Mouse (Mus musculus): ENCODE measurements around the gene Gsta3. TPM values are rescaled to one million over a fixed set of nuclear protein-coding genes. Genes with fewer than 3 reads are reported as not detected.
"Not testable (repeated sequence)": the region's sequence is repeated elsewhere in the genome, so short reads cannot be mapped to it uniquely, and the experiment has no call there.

Gsta3 gene
- polyA plus RNA-seq (2016; fragmentation: Nextera tagmentation; extraction: Ambion mirVana): 0.51 TPM in 1 of 2 replicates, not detected in the other

GRCm38 (mm10) chr1:21239911-21240898 is at the start of gene Gsta3:
Gene Gsta3, plus strand, starts transcription at chr1:21240589.
- no peak for DNase-seq (ENCODE audit: low spot score)
- Histone ChIP-seq H3K9me3 (no peaks in the 10 kb centered on the region), H3K36me3 (no peaks in the 10 kb centered on the region), H3K4me3 (no peak within 1 kb of the TSS), H3K4me1 (no peaks in the 10 kb centered on the region), H3K27ac (no peak within 1 kb of the TSS), H3K27me3 (ENCODE audit: insufficient read depth, poor library complexity, severe bottlenecking) (no peaks in the 10 kb centered on the region)
- WGBS: 70% methylated on average over 8 of the region's 8 CpGs

- no peaks in the 10 kb centered on the region for H3K4me1 ChIP-seq
- no peaks in the 10 kb centered on the region for H3K27me3 ChIP-seq (ENCODE audit: insufficient read depth, poor library complexity, severe bottlenecking)
- WGBS: 71% methylated on average over 1 of the region's 1 CpGs
- H3K9me3 ChIP-seq: no peaks in the 10 kb centered on the region
- H3K4me3 ChIP-seq: no peak overlapping the region
- no peaks in the 10 kb centered on the region for H3K36me3 ChIP-seq
- H3K27ac ChIP-seq: no peak overlapping the region
- DNase-seq (ENCODE audit: low spot score): no peak
Observed at GRCm38 (mm10) chr1:21206241-21206640, 34.1 kb upstream of the Gsta3 start.

DNA sequence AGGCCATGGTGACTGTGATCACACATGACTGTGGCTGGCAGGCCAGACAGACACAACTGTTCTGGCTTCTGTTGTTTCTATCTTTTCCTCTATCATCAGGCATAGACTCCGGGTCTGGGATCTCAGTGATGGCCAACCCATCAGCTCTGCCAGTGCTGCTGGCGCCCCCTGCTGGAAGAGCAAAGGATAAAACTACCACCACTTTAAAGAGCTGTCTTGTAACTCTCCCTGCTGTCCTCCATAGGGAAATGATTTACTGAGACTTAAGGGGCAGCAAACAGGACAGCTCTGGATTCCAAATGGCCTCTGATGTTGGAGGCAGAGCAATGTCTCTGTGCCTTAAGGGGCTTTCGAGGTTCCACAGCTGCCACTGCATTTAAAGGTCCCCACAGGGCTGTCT is 26.9 kb upstream of the Gsta3 start:
- not testable (repeated sequence) for H3K4me1 ChIP-seq; H3K4me3 ChIP-seq; H3K27me3 ChIP-seq (ENCODE audit: insufficient read depth, poor library complexity, severe bottlenecking); H3K9me3 ChIP-seq; H3K36me3 ChIP-seq; H3K27ac ChIP-seq
- DNase-seq (ENCODE audit: low spot score): peak; percentile 35
- WGBS: 11% methylated on average over 3 of the region's 3 CpGs

DNA sequence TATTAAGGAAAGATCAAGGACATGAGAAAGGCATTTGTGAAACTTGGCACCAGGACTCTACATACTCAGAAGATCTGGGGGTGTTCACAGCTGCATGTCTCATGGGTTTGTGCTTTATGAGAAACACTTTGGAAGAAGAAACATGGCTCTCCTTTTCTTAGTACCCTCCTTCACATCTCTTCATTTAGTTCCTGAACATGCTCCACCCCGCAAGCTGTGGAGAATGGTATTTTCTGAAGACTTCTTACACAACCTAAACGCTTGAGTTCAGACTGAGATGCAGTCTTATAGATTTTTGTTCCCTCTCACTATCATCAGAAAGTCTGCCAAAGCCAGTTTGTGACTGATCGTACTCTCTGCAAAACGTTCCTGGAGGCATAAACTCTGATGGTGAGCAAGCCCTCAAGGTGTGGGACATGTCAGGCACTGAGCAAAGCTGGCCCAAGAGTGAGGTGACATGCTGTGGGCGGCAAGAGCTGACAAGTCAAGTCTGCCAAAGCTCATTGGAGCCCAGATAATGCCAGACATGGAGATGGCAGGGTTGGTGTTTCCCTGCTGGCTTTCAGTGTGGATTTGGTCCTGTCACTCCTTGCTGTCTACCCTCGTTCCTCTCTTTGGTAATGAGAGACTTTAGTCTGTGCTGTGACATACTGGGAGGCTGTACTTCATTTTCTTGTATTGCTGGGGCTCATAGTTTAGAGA is 26.2 kb upstream of the Gsta3 start:
- 71% methylated on average over 6 of the region's 6 CpGs for WGBS
- H3K27ac ChIP-seq; H3K4me3 ChIP-seq; H3K36me3 ChIP-seq; H3K27me3 ChIP-seq (ENCODE audit: insufficient read depth, poor library complexity, severe bottlenecking); H3K9me3 ChIP-seq; H3K4me1 ChIP-seq: not testable (repeated sequence)
- DNase-seq (ENCODE audit: low spot score): peak; percentile 7

GRCm38 (mm10) chr1:21218489-21218919 is 21.9 kb upstream of the Gsta3 start, which contains the start of gene Tmem14a:
Gene Tmem14a, plus strand, starts transcription at chr1:21218575.
- WGBS: under 1% methylated on average over 17 of the region's 17 CpGs
- H3K27me3 ChIP-seq (ENCODE audit: insufficient read depth, poor library complexity, severe bottlenecking): no peaks in the 10 kb centered on the region
- no peaks in the 10 kb centered on the region for H3K9me3 ChIP-seq
- peak within 1 kb of the TSS; percentile 94 for H3K27ac ChIP-seq
- peak within 1 kb of the TSS; percentile 76 for H3K4me3 ChIP-seq
- H3K4me1 ChIP-seq: peaks cover 9% of the 10 kb centered on the region
- peak; percentile 92 for DNase-seq (ENCODE audit: low spot score)
- no peaks in the 10 kb centered on the region for H3K36me3 ChIP-seq

DNA sequence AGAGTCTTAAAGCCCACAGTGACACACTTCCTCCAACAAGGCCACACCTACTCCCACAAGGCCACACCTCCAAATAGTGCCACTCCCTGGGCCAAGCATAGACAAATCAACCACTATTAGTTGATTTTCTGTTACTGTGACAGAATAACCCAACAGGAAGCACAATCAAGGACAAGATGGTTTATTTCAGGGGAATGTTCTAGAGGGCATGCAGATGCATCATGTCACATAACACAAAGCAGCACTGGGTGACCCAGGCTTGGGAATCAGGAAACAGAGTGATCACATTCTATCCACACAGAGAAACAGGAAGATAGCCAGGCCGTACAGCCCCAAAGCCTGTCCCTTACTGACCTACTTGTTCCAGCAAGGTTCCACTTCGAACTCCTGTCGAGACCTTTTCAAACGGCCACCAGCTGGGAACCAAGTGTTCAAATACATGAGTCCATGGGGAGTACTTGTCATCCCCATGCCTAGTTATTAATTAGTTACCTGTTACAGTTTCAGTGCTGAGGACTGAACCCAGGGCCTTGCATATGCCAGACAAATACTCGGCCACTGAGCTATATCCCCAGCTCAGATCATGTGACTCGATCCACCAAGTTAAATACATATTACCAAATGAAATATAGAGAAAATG is 12.5 kb upstream of the Gsta3 start:
- no peaks in the 10 kb centered on the region for H3K27me3 ChIP-seq (ENCODE audit: insufficient read depth, poor library complexity, severe bottlenecking)
- no peaks in the 10 kb centered on the region for H3K9me3 ChIP-seq
- no peaks in the 10 kb centered on the region for H3K4me1 ChIP-seq
- 82% methylated on average over 6 of the region's 6 CpGs for WGBS
- H3K4me3 ChIP-seq: no peak overlapping the region
- DNase-seq (ENCODE audit: low spot score): no peak
- H3K27ac ChIP-seq: no peak overlapping the region
- peaks cover 7% of the 10 kb centered on the region; the same call in 1 of the 2 replicates for H3K36me3 ChIP-seq

GRCm38 (mm10) chr1:21228740-21229722 is 11.4 kb upstream of the Gsta3 start:
- DNase-seq (ENCODE audit: low spot score); H3K9me3 ChIP-seq; H3K4me3 ChIP-seq; H3K36me3 ChIP-seq; H3K4me1 ChIP-seq; H3K27ac ChIP-seq; H3K27me3 ChIP-seq (ENCODE audit: insufficient read depth, poor library complexity, severe bottlenecking): not testable (repeated sequence)
- WGBS: 80% methylated on average over 15 of the region's 15 CpGs

- Histone ChIP-seq H3K27me3 (ENCODE audit: insufficient read depth, poor library complexity, severe bottlenecking) (no peaks in the 10 kb centered on the region), H3K36me3 (peaks cover 7% of the 10 kb centered on the region; the same call in 1 of the 2 replicates), H3K4me1 (no peaks in the 10 kb centered on the region), H3K27ac (no peak overlapping the region), H3K9me3 (no peaks in the 10 kb centered on the region), H3K4me3 (no peak overlapping the region)
- no peak for DNase-seq (ENCODE audit: low spot score)
- 77% methylated on average over 2 of the region's 2 CpGs for WGBS
Observed at GRCm38 (mm10) chr1:21230376-21230775, 10.0 kb upstream of the Gsta3 start.

DNA sequence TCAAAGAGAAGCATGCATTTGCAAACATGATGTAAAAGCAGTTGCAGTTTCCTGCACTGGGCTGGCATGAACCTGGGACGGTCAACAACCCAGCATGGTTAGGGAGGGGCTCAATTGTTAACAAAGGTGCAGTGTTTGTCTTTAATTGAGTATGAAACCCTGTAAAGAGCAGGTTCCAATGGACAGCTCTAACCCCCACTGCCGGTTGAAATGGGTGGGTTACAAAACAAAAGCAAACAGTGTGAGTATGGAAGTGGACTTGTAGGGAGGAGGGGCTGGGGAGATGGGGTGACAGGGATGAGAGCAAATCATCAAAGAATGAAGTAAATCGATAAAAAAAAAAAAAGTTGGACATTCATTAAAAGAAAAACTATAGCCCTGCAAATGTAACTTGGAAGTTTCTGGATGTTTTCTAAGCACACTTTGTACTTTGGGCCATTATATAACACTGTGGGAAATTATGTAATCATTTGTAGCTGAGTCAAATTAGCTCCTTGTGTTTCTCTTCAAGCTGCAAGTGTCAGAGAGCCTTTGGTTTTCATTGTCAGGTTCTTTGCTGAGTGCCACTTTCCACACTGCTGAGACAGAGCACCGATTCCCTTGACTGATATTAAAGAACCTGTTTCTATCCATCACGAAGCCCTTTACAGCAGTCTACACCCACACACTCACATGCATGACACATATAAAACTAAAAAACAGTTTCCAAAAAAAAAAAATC is 8.5 kb upstream of the Gsta3 start:
- H3K36me3 ChIP-seq: peaks cover 3% of the 10 kb centered on the region; the same call in 1 of the 2 replicates
- H3K27ac ChIP-seq: no peak overlapping the region
- WGBS: 80% methylated on average over 5 of the region's 5 CpGs
- H3K9me3 ChIP-seq: no peaks in the 10 kb centered on the region
- no peaks in the 10 kb centered on the region for H3K27me3 ChIP-seq (ENCODE audit: insufficient read depth, poor library complexity, severe bottlenecking)
- no peak for DNase-seq (ENCODE audit: low spot score)
- no peaks in the 10 kb centered on the region for H3K4me1 ChIP-seq
- no peak overlapping the region for H3K4me3 ChIP-seq

DNA sequence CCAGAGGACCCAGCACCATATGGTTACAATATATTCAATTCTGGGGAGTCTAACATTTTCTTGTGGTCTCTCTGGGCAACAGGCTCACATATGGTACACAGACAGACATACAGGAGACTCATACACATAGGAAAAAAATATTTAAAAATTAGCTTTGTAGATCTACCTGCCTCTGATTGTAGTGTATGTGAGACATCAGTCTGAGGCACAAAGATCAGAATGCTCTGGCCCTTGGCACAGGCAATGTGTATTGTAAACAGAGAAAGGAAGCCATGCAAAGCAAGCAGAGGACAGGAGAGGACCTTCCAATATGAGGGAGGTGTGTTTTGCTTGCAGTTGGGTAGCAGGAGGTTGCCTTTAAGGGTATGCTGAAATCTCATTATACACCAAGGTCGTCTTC is 7.9 kb upstream of the Gsta3 start:
- no peaks in the 10 kb centered on the region for H3K4me1 ChIP-seq
- H3K9me3 ChIP-seq: no peaks in the 10 kb centered on the region
- 84% methylated on average over 1 of the region's 1 CpGs for WGBS
- DNase-seq (ENCODE audit: low spot score): no peak
- H3K36me3 ChIP-seq: 0 out of 2 replicates have a peak, but pooled peaks cover 2% of the 10 kb centered on the region
- H3K27ac ChIP-seq: no peak overlapping the region
- no peak overlapping the region for H3K4me3 ChIP-seq
- no peaks in the 10 kb centered on the region for H3K27me3 ChIP-seq (ENCODE audit: insufficient read depth, poor library complexity, severe bottlenecking)

GRCm38 (mm10) chr1:21235359-21235758 is 5.0 kb upstream of the Gsta3 start:
- no peaks in the 10 kb centered on the region for H3K36me3 ChIP-seq
- no peaks in the 10 kb centered on the region for H3K9me3 ChIP-seq
- no peaks in the 10 kb centered on the region for H3K4me1 ChIP-seq
- no peak overlapping the region for H3K4me3 ChIP-seq
- DNase-seq (ENCODE audit: low spot score): no peak
- H3K27me3 ChIP-seq (ENCODE audit: insufficient read depth, poor library complexity, severe bottlenecking): no peaks in the 10 kb centered on the region
- 81% methylated on average over 6 of the region's 6 CpGs for WGBS
- no peak overlapping the region for H3K27ac ChIP-seq

Measured in heart, embryonic 10.5 days (tissue).